Mouse (Mus musculus) liver, embryonic 11.5 days (tissue): ENCODE data around the gene Gucd1. TPM values are rescaled to one million over a fixed set of nuclear protein-coding genes. Genes with fewer than 3 reads are reported as not detected.
"Not testable (repeated sequence)": the region's sequence is repeated elsewhere in the genome, so short reads cannot be mapped to it uniquely, and the experiment has no call there.

Experiments used
- ATAC-seq: fragments of 200-750 bp; cut with Nextera tagmentation; replicated peaks from 2 replicates; pipeline ENCODE4 v1.8.0; 2017; ENCODE audit warnings: moderate number of reproducible peaks, mild to moderate bottlenecking, moderate TSS enrichment, moderate library complexity; ENCODE audit not compliant: low FRiP score
- DNase-seq: peaks from one replicate; pipeline ENCODE4 v3.0.0-alpha.2; 2017; ENCODE audit warnings: low spot score
- H3K27ac ChIP-seq: fragments of 300-500 bp; sonication (generic); 2 replicates; pipeline ENCODE4 v1.5.1; 2014; ENCODE audit warnings: mild to moderate bottlenecking, low read depth, low read length, control low read depth
- H3K27me3 ChIP-seq: fragments of 300-500 bp; sonication (generic); replicated peaks from 2 replicates; pipeline ENCODE4 v1.6.1; 2014; ENCODE audit warnings: low read length, mixed read lengths; ENCODE audit not compliant: control insufficient read depth, insufficient read depth
- H3K36me3 ChIP-seq: fragments of 300-500 bp; sonication (generic); 2 replicates; pipeline ENCODE4 v1.6.1; 2014; ENCODE audit warnings: mild to moderate bottlenecking, low read length, moderate library complexity, mixed read lengths; ENCODE audit not compliant: control insufficient read depth, insufficient read depth
- H3K4me1 ChIP-seq: fragments of 300-500 bp; sonication (generic); replicated peaks from 2 replicates; pipeline ENCODE4 v1.6.1; 2014; ENCODE audit warnings: low read length, mixed read lengths; ENCODE audit not compliant: control insufficient read depth, insufficient read depth
- H3K4me2 ChIP-seq: fragments of 300-500 bp; sonication (generic); 2 replicates; pipeline ENCODE4 v1.6.1; 2014; ENCODE audit warnings: mild to moderate bottlenecking, control low read depth, moderate library complexity
- H3K4me3 ChIP-seq: fragments of 300-500 bp; sonication (generic); 2 replicates; pipeline ENCODE4 v1.5.1; 2014; ENCODE audit warnings: low read depth, low read length, control low read depth
- H3K9ac ChIP-seq: fragments of 300-500 bp; sonication (generic); 2 replicates; pipeline ENCODE4 v1.6.1; 2014; ENCODE audit warnings: low read depth, low read length, control low read depth
- H3K9me3 ChIP-seq: fragments of 300-500 bp; sonication (generic); 2 replicates; pipeline ENCODE4 v1.6.1; 2016; ENCODE audit warnings: low read length, inconsistent platforms, mixed read lengths; ENCODE audit not compliant: control insufficient read depth
- WGBS: fragments of 180-500 bp; shearing (Covaris S2); extraction: QIAGEN DNeasy Blood & Tissue Kit; methylation state at CpG from one replicate; pipeline ENCODE4 v1.1.7; 2014; 5-methylcytosine and 5-hydroxymethylcytosine counted together
- polyA plus RNA-seq: library from polyadenylated mRNA; unstranded; fragments of >200 nt; fragmentation: Nextera tagmentation; extraction: Ambion mirVana; gene quantifications from 2 replicates; pipeline ENCODE4 v1.2.1, GENCODE M21; 2014

The Gucd1 gene
- polyA plus RNA-seq, 1 experiment from 2014 or later, result 44.5 TPM

DNA sequence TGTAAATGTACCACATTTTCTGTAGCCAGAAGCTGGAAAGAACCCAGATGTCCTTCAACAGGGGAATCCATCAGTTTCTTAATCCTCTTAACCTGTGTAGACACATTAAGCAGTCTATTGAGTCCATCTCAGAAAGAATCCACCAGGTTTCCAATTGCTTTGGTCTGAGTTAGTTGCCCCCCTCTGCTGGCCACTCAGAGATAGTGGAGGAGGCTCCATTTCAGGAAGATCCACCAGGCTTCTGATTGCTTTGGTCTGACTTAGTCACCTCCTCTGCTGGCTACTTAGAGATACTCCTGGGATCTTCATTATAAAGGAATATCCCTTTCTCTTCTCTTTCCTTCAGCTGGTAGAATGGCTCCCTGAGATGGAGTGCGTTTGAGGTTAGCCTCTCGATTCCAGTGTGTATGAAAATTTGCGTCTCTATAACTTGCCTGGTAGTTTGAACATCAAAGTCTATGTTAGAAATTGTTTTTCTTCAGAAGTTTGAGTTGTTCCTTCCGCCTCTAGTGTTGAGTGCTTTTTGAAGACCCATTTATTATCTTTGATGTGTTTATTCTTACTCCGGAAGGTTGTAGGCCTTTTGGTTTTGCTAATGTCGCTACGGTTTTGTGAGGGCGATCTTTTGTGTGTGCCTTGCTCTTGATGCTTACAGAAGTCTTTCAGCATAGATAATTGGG, 100.3 kb downstream of the Gucd1 start:
- no peaks in the 10 kb centered on the region for H3K27me3 ChIP-seq
- no peaks in the 10 kb centered on the region for H3K36me3 ChIP-seq
- no peaks in the 10 kb centered on the region; the same call in 1 of the 2 replicates for H3K4me1 ChIP-seq
- ATAC-seq (no peak), DNase-seq (no peak)
- no peaks in the 10 kb centered on the region for H3K9me3 ChIP-seq
- no peak overlapping the region for H3K4me3 ChIP-seq
- H3K9ac ChIP-seq, result no peak overlapping the region
- H3K4me2 ChIP-seq, result no peak overlapping the region
- H3K27ac ChIP-seq, result no peak overlapping the region
- 84% methylated on average over 8 of the region's 8 CpGs for WGBS

DNA sequence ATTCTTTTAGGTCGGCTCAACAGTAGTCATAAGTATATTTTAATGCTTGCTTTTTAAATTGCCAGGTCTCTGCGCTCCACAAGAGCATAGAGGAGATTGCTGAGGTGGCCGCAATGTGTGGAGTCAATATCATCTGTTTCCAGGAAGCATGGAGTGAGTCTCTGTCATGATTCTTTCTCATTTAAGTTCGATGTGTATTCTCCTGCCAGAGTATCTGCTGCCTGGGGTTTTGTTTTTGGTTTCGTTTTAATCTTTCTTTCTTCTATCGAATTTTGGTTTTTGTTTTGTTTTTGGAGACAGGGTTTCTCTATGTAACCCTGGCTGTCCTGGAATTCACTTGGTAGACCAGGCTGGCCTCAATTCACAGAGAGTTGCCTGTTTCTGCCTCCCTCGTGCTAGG, 102.8 kb downstream of the Gucd1 start:
- no peak for ATAC-seq
- no peak overlapping the region for H3K9ac ChIP-seq
- no peaks in the 10 kb centered on the region for H3K9me3 ChIP-seq
- DNase-seq, result no peak
- H3K36me3 ChIP-seq, result no peaks in the 10 kb centered on the region
- no peak overlapping the region for H3K4me2 ChIP-seq
- no peaks in the 10 kb centered on the region for H3K27me3 ChIP-seq
- WGBS, result 81% methylated on average over 7 of the region's 7 CpGs
- H3K4me3 ChIP-seq, result no peak overlapping the region
- no peak overlapping the region for H3K27ac ChIP-seq
- no peaks in the 10 kb centered on the region; the same call in 1 of the 2 replicates for H3K4me1 ChIP-seq

DNA sequence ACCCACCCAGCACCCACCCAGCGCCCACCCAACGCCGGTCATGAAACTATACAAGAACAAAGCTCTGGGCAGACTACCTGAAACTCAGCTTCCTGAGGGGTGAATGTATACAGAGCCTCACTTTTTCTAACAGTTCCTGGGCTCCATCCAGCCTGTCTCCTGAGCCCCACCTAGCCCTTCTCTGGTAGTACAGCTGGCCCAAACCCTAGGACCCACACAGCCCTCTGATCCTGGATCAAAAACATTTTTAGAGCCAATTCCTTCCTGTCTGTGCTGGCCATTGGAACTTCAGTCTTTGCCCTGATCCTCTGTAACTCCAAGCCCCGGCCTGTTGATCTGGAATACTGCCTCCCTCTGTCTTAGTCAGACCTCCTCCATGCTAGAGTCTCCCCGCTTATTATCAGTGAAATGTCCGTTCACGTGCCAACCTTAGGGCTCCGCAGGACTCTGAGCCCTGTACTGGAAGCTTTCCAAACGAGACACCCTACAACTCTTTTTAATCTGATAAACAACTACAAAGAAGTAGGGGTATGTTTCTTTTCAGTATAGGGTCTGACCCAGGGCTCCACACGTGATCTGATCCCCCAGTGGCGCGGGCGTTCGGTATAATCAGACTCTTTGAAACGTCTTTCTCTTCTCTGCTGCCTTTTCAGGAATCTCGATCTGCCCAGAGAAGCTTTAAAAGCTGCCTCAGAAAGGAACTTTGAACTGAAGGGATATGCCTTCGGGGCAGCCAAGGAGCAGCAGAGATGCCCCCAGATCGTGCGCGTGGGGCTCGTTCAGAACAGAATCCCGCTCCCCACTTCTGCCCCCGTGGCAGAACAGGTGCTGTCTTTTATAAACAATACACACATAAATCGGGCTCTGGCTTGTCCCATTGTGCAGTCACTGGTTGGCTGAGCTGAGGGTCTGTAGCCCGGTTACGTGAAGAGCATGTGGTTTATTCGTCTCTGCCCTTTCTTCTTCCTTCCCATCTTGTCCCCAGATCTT, 105.4 kb downstream of the Gucd1 start:
- no peak overlapping the region for H3K9ac ChIP-seq
- H3K36me3 ChIP-seq, result no peaks in the 10 kb centered on the region
- H3K4me3 ChIP-seq, result no peak overlapping the region
- H3K9me3 ChIP-seq, result no peaks in the 10 kb centered on the region
- H3K4me1 ChIP-seq, result no peaks in the 10 kb centered on the region; the same call in 1 of the 2 replicates
- DNase-seq, result no peak
- 80% methylated on average over 27 of the region's 27 CpGs for WGBS
- no peaks in the 10 kb centered on the region for H3K27me3 ChIP-seq
- peak overlapping the region; percentile 75 for H3K27ac ChIP-seq
- peak; percentile 58; the same call in 1 of the 2 replicates for ATAC-seq
- H3K4me2 ChIP-seq, result no peak overlapping the region

DNA sequence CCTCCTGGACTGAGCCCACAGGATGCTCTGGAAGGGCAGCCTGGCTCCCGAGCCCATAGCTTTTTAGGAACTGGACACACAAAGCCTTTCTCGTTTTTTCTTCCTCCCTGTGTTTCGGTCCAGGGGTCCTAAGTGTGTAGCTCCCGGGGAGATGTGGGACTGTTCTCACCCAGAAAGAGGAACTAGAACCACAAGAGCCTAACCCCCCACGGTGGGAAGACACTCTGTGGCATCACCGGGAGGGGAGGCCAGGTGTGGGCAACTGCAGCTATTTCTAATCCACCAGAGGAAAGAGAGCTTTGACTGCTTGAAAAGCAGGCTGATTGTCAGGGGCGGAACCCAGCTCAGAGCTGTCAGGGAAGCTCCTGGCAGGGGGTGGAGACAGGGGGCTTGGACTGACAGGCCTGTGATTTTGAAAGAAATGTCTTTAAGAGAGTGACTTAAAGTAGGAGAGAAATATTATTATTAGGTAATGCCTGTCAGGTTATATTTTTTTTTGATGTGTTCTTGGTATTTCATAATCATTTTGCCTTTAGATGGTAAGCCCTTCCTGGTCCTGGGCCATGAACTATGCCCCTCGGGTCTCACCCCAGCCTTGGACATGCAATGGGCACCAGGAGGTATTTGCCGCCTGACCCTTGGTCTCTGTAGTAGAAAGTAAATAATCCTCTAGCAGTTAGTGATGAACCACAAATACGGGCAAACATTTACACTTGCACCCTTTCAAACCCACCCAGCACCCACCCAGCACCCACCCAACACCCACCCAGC, 106.2 kb downstream of the Gucd1 start:
- not testable (repeated sequence) for DNase-seq, H3K27me3 ChIP-seq, H3K4me3 ChIP-seq, H3K4me1 ChIP-seq, H3K9me3 ChIP-seq, H3K4me2 ChIP-seq, H3K36me3 ChIP-seq, H3K9ac ChIP-seq
- ATAC-seq, result peak; percentile 65
- peak overlapping the region; percentile 75 for H3K27ac ChIP-seq
- 29% methylated on average over 9 of the region's 10 CpGs for WGBS

DNA sequence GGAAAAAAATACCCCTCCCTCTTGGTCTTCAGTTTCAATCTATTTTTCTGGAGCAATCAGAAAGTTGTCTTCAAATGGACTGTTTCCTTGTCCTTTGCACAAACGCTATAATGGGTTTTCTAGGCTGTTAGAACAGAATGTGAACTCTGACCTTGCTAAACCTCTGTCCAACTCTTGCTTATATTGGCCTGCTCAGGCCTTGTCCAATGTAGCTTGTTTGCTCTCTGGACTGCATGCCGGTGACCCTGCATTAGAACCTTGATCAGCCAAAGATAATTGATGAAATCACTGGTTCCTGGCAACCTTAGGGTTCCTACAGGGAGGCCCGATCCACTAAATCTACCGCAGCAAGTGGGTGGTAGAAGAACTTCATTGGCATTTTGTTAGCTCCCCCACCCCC, 110.0 kb downstream of the Gucd1 start:
- Histone ChIP-seq H3K36me3 (no peaks in the 10 kb centered on the region), H3K9me3 (no peaks in the 10 kb centered on the region), H3K4me2 (no peak overlapping the region), H3K4me3 (no peak overlapping the region), H3K27ac (no peak overlapping the region), H3K27me3 (no peaks in the 10 kb centered on the region), H3K4me1 (no peaks in the 10 kb centered on the region; the same call in 1 of the 2 replicates), H3K9ac (no peak overlapping the region)
- 74% methylated on average over 4 of the region's 4 CpGs for WGBS
- no peak for DNase-seq
- no peak for ATAC-seq

DNA sequence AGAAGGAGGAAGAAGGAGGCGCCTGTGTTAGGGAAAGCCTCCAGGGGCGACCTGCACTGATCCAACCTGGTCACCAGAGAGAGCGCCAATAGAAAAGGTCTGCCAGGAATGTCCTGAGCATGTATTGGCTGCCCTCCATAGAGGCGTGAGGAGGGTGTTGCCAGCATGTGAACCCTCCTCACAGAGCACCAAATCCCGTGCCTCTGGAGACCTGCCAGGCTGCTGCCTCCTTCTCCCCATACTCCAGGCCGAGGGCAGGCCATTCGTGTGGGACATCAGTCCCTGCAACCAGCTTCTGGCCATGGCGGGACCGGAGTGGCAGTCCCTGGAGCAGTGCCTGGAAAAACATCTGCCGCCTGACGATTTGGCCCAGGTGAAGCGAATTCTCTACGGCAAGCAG, 111.0 kb downstream of the Gucd1 start:
- H3K4me3 ChIP-seq, result no peak overlapping the region
- ATAC-seq, result 0 out of 2 replicates have a peak, but pooled peaks have one; percentile 20

DNA sequence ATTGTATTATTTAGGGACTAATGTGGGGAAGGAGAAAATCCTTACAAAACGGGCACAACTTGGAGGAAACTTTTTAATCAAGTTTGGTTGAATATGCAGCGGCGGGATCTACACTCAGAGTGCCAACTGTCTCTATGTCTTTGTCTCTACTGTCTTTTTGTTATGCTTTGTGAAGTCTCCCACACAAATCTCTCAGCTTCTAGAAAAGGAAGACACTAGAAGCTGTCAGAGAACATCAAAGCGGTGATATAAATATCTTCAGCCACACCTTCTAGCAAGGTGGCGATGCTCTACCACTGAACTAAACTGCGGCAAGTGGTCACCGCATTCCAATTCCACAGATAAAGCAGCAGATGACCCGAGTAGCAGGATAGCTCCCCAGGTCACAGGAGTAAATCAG, 111.9 kb downstream of the Gucd1 start:
- Histone ChIP-seq H3K9me3 (no peaks in the 10 kb centered on the region), H3K4me2 (no peak overlapping the region), H3K36me3 (no peaks in the 10 kb centered on the region), H3K27ac (no peak overlapping the region), H3K4me1 (no peaks in the 10 kb centered on the region; the same call in 1 of the 2 replicates), H3K4me3 (no peak overlapping the region), H3K9ac (no peak overlapping the region), H3K27me3 (no peaks in the 10 kb centered on the region)
- WGBS, result 82% methylated on average over 8 of the region's 8 CpGs
- DNase-seq, result no peak
- no peak for ATAC-seq

More for the DNA sequence above, 111.0 kb downstream of the Gucd1 start:
- Histone ChIP-seq H3K27me3 (no peaks in the 10 kb centered on the region), H3K27ac (no peak overlapping the region), H3K9ac (no peak overlapping the region), H3K9me3 (no peaks in the 10 kb centered on the region), H3K36me3 (no peaks in the 10 kb centered on the region), H3K4me2 (no peak overlapping the region), H3K4me1 (no peaks in the 10 kb centered on the region; the same call in 1 of the 2 replicates)
- WGBS, result 55% methylated on average over 13 of the region's 13 CpGs
- DNase-seq, result no peak

DNA sequence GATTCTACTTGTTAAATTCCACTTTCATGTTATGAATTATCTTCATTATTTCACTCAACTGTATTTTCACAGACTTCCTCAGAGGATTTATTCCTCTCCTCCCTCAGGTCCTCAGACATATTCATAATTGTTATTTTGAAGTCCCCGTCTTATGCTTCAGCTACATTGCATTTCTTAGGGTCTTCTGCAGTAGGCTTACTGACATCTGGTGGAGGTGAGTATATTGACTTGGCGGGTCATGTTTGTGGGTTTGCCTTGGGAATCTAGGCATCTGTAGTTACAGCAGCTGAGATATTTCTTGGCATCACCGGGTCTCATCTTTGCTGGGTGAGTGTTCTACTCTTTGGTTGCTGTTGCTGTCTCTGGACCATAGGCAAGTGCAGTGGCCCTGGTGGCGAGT, 116.8 kb downstream of the Gucd1 start, which contains the start of gene Upb1:
Upb1 (plus strand) TSS at position 158 of the 400 bp plus-strand sequence.
- DNase-seq (no peak), ATAC-seq (no peak)
- H3K27ac ChIP-seq, result no peak within 1 kb of the TSS
- peaks cover 6% of the 10 kb centered on the region; the same call in 1 of the 2 replicates for H3K4me1 ChIP-seq
- H3K9ac ChIP-seq, result no peak within 1 kb of the TSS
- H3K27me3 ChIP-seq, result no peaks in the 10 kb centered on the region
- no peak within 1 kb of the TSS for H3K4me2 ChIP-seq
- no peaks in the 10 kb centered on the region for H3K9me3 ChIP-seq
- H3K4me3 ChIP-seq, result no peak within 1 kb of the TSS
- no peaks in the 10 kb centered on the region for H3K36me3 ChIP-seq
- WGBS, result 74% methylated on average over 4 of the region's 4 CpGs
